Mouse (Mus musculus) cerebellum, adult 2 months (tissue): ENCODE results near the gene Afmid.

Experiments
- CTCF ChIP-seq: fragments of 200-500 bp; IDR thresholded peaks from 2 replicates; pipeline ENCODE4 v1.5.1; 2011; ENCODE audit warnings: low read depth, mild to moderate bottlenecking, control low read depth, low read length, moderate library complexity, borderline replicate concordance; ENCODE audit not compliant: insufficient read depth
- POLR2A ChIP-seq: fragments of 200-500 bp; IDR thresholded peaks from 2 replicates; pipeline ENCODE4 v1.6.1; 2011; ENCODE audit warnings: low read length, control low read depth, borderline replicate concordance; ENCODE audit not compliant: insufficient read depth

DNA sequence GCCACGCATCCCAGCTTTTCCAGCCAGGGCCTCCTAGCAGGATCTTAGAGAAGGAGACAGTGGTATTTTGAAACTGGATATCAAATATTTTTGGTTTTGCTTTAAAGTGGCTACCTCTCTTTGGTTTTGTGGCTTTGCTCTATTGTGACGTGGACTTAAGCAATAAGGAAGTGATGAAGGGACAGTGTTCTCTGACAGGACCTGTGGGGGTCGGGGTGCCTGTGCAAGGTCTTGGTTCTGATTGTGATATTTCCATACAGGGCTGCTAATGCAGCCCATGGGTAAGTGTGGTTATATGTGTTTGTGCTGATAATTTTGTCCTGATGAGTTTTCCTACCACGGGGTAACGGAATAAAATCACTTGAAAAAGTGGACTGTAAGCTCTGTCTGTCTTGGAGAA lies 29.6 kb downstream of the Afmid start:
- TF ChIP-seq CTCF, result no peak
- TF ChIP-seq POLR2A, result no peak
